Mouse (Mus musculus) MEL (cell line): ENCODE measurements around the gene Gipc3.
A peak's percentile ranks its signal among the peaks of the same experiment; 100 is the strongest.

ENCODE experiments used
- CTCF ChIP-seq, 3 experiments: IDR thresholded peaks in 2 of 3; conservative IDR thresholded peaks in 1 of 3; 2 replicates each; pipeline ENCODE4 v1.5.1; 2011 to 2012; ENCODE audit warnings: low read length in 3 of 3, low read depth in 2 of 3, mild to moderate bottlenecking in 2 of 3, improper control_type of control experiment in 1 of 3, inconsistent platforms in 1 of 3, mixed read lengths in 1 of 3, moderate library complexity in 1 of 3; ENCODE audit not compliant: control insufficient read depth in 1 of 3, insufficient read depth in 1 of 3, poor library complexity in 1 of 3, severe bottlenecking in 1 of 3
- E2F4 ChIP-seq: IDR thresholded peaks from 2 replicates; pipeline ENCODE4 v1.6.1; 2011; ENCODE audit warnings: low read depth, low read length, improper control_type of control experiment, borderline replicate concordance
- EP300 ChIP-seq, 2 experiments: IDR thresholded peaks; 2 replicates each; pipeline ENCODE4 v1.6.1; 2011; ENCODE audit warnings: improper control_type of control experiment in 2 of 2, low read length in 2 of 2, low read depth in 1 of 2, mild to moderate bottlenecking in 1 of 2
- MEF2A ChIP-seq: IDR thresholded peaks from 2 replicates; pipeline ENCODE4 v1.6.1; 2014; ENCODE audit warnings: low read depth, mild to moderate bottlenecking, inconsistent platforms, low read length, improper control_type of control experiment; ENCODE audit not compliant: poor library complexity, insufficient replicate concordance, severe bottlenecking; ENCODE audit errors: extremely low read depth
- MYC ChIP-seq: IDR thresholded peaks from 2 replicates; pipeline ENCODE4 v1.6.1; 2011; ENCODE audit warnings: low read depth, mild to moderate bottlenecking, low read length, improper control_type of control experiment, moderate library complexity
- POLR2A ChIP-seq, 2 experiments: IDR thresholded peaks; 2 replicates each; pipeline ENCODE4 v1.6.1; 2011 to 2012; ENCODE audit warnings: low read length in 2 of 2, mild to moderate bottlenecking in 2 of 2, control low read depth in 1 of 2, improper control_type of control experiment in 1 of 2, low read depth in 1 of 2, moderate library complexity in 1 of 2; ENCODE audit not compliant: control insufficient read depth in 1 of 2, insufficient read depth in 1 of 2, poor library complexity in 1 of 2
- RAD21 ChIP-seq: IDR thresholded peaks from 2 replicates; pipeline ENCODE4 v1.6.1; 2011; ENCODE audit warnings: mild to moderate bottlenecking, low read depth, low read length, improper control_type of control experiment
- TCF12 ChIP-seq: IDR thresholded peaks from 2 replicates; pipeline ENCODE4 v1.6.1; 2014; ENCODE audit warnings: low read depth, mild to moderate bottlenecking, inconsistent platforms, low read length, improper control_type of control experiment, moderate library complexity
- USF1 ChIP-seq: IDR thresholded peaks from 2 replicates; pipeline ENCODE4 v1.6.1; 2014; ENCODE audit warnings: low read depth, mild to moderate bottlenecking, inconsistent platforms, low read length, improper control_type of control experiment, moderate library complexity
- ZNF384 ChIP-seq: IDR thresholded peaks from 2 replicates; pipeline ENCODE4 v1.6.1; 2012; ENCODE audit warnings: low read depth, mild to moderate bottlenecking, inconsistent platforms, low read length, improper control_type of control experiment

DNA sequence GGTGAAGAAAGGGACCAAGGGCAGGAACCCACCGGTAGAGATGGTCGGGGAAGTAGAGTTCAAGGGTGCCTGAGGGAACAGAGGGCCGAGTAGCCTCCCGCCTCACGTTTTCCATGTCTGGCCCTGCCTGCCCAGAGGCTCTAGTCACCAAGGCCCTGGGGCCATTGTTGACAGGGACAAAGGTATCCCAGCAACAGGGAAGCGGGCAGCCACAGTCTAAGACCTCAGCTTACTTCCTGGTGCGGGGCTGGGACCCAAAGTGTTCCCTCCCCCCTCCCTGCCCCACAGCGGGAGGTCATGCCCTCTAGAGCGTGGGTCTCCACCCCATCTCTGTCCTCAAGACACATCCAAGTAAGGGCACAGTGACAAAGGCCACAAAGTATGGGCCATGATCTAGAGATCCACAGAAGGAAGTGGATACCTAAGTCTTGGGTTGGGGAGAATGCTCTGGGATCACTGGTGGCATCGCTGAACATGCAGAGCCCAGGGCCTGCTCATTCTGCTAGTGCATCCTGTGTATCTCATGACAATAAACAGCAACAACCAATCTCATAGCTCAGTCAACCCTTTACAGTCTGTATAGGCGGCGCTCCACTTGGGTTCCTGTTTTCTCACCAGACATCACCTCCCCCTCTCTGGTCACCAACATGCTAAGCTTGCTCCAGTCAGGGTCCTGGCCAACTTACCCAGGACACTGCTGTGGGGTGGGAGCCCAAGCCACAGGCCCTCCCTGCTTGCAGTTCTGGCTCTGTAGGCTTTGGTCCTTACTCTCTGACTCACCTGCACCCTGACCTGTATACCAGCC is 22.8 kb upstream of the Gipc3 start, which contains the start of gene 4930404N11Rik:
- no peak for TF ChIP-seq ZNF384
- no peak for TF ChIP-seq EP300 (IDR thresholded peaks at IDR 0.05; ENCODE audit: low read depth in 1 of 2, low read length in 2 of 2)
- no peak for TF ChIP-seq CTCF (IDR thresholded peaks at IDR 0.05 in 2 of 3, conservative IDR thresholded peaks at IDR 0.05 in 1 of 3; ENCODE audit: control insufficient read depth in 1 of 3, insufficient read depth in 1 of 3, low read depth in 2 of 3, low read length in 3 of 3, poor library complexity in 1 of 3, severe bottlenecking in 1 of 3)
- no peak for TF ChIP-seq USF1
- no peak for TF ChIP-seq RAD21
- TF ChIP-seq POLR2A (IDR thresholded peaks at IDR 0.05; ENCODE audit: control insufficient read depth in 1 of 2, insufficient read depth in 1 of 2, low read depth in 1 of 2, low read length in 2 of 2, poor library complexity in 1 of 2), result peak; percentile 25 to 48; a peak in 2 of 4 replicates
- no peak for TF ChIP-seq E2F4
- TF ChIP-seq MEF2A, result no peak
- no peak for TF ChIP-seq TCF12
- no peak for TF ChIP-seq MYC
